Mouse (Mus musculus): ENCODE data around the gene Ppp4r3b. TPM values are rescaled to one million over a fixed set of nuclear protein-coding genes. Genes with fewer than 3 reads are reported as not detected.

Gene Ppp4r3b
- polyA plus RNA-seq (2014; fragmentation: Illumina TruSeq; extraction: RNeasy Lipid Tissue Mini Kit (QIAGEN cat#74804); ENCODE audit: low read depth, low replicate concordance) = 19.2 TPM

GRCm38 (mm10) chr11:29172563-29173124 is at the start of gene Ppp4r3b:
TSS of gene Ppp4r3b (plus strand) at chr11:29172890.

GRCm38 (mm10) chr11:29130385-29131355 is 42.0 kb upstream of the Ppp4r3b start, which contains the start of gene Pnpt1:
TSS of gene Pnpt1 (plus strand) at chr11:29130744.

DNA sequence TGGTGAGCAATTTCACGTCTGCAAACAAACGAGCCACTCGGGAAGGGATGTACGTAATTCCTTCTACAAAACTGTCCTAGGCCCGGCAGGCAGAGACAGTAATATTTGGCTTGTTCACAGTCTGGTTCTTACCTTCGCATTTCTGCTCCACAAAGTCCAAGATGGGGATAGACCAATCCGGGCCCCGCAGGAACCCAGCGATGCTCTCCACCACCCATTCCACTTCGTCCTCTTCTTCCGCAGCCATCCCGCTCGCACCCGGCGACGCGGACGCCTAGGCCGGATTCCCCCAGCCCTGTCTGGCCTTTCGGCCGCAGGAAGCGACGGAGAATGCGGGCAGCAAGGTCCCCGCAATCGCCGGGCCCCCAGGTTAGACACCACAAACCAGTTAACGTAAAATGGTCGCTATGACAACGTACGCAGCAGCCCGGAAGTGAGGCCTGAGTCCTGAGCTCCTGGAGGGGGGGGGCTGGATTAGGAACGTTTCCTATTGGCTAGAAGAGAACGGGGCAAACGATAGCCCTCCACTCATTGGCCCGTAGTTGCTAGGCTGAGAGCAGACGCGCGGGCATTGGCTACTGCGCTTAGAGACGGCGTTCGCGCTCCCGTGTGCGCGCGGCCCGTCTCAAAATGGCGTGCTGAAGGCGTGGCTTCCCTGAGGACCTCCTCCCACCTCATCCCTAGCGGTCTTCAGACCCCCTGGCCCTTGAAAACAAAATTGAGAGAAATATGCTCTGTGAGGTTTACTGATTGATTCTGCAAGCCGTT is 74.4 kb downstream of the Ppp4r3b start, which contains the start of gene Cfap36:
Gene Cfap36 (minus strand): TSS at position 527 of the 768 bp plus-strand sequence.

Other genes starting within 250 kb of the Ppp4r3b start
- 25.9 TPM for gene Pnpt1, start 42.1 kb upstream of the Ppp4r3b start, polyA plus RNA-seq (2014; fragmentation: Illumina TruSeq; extraction: RNeasy Lipid Tissue Mini Kit (QIAGEN cat#74804); ENCODE audit: low read depth, low replicate concordance)
- 23.1 TPM for gene Cfap36, start 74.5 kb downstream of the Ppp4r3b start, polyA plus RNA-seq (2014; fragmentation: Illumina TruSeq; extraction: RNeasy Lipid Tissue Mini Kit (QIAGEN cat#74804); ENCODE audit: low read depth, low replicate concordance)
- 3.5 TPM for gene Ccdc88a, start 200.8 kb downstream of the Ppp4r3b start, polyA plus RNA-seq (2014; fragmentation: Illumina TruSeq; extraction: RNeasy Lipid Tissue Mini Kit (QIAGEN cat#74804); ENCODE audit: low read depth, low replicate concordance)

All from heart, adult 10 weeks (tissue).